Mouse (Mus musculus): ENCODE measurements at regions not wholly inside any gene's neighbourhood (a gene's known extent, or its start where the extent isn't known, plus 50 kb on each side); places are given as distances from the start of the nearest gene placed in this dataset.

DNA sequence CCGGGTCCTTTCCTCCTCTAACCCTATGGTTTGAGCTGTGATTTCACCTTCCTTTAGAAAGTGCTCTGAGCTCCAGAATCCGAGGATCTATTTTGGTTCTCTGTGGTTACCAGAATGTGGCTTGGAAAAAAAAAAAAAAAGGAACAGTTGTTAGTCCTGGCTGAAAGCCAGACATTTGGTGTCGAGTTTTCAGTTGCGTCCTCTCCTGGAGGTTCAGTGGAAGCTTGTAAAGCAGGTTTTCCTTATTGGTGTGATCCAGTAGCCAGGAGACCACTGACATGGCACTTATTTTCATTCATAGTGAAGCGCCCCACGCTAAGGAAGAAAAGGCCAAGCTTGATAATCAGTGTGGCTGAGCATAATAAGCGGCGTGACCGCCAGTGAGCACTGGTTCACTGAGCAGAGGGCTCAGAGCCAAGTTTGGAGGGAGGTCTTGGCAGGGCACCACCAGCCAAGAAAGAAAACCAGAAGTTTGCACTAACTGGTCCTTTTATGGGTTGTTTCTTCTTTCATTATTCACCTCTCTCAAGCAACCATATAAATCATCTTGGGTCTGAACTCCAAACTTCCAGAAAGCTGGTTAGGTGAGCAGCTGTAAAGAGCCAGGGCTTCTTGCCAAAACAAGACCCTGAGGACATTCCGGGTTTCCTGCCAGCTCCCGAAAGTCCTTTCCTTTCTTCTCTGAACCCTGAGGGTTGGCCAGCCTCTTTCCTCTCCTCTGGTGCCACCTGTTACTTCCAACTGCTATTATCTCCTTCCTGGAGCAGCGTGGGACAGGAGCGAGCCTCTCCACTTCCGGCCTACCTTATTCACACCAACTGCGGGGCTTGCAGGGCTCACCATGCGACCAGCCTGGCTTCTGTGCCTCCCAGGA lies 436.0 kb downstream of the Zfp704 start:
- H3K4me3 ChIP-seq (ENCODE audit: low read length): peak overlapping the region; percentile 33
- no peaks in the 10 kb centered on the region for H3K27me3 ChIP-seq (ENCODE audit: control insufficient read depth, insufficient read depth, low read length)
- 0 out of 2 replicates have a peak overlapping the region, but pooled peaks have one; percentile 31 for H3K9ac ChIP-seq (ENCODE audit: low read length)
- H3K4me2 ChIP-seq (ENCODE audit: low read depth, low read length): peak overlapping the region; percentile 53
- 18% methylated on average over 16 of the region's 16 CpGs for WGBS
- peak; percentile 60 for ATAC-seq (replicated peaks; ENCODE audit: extremely low read depth, insufficient read depth, low FRiP score)
- peaks cover 13% of the 10 kb centered on the region for H3K4me1 ChIP-seq (ENCODE audit: control insufficient read depth, insufficient read depth, low read length)
- H3K27ac ChIP-seq (ENCODE audit: low read length): peak overlapping the region; percentile 70
- H3K36me3 ChIP-seq (ENCODE audit: control insufficient read depth, insufficient read depth): no peaks in the 10 kb centered on the region
- no peaks in the 10 kb centered on the region for H3K9me3 ChIP-seq (replicated peaks; ENCODE audit: control insufficient read depth, low read length)

DNA sequence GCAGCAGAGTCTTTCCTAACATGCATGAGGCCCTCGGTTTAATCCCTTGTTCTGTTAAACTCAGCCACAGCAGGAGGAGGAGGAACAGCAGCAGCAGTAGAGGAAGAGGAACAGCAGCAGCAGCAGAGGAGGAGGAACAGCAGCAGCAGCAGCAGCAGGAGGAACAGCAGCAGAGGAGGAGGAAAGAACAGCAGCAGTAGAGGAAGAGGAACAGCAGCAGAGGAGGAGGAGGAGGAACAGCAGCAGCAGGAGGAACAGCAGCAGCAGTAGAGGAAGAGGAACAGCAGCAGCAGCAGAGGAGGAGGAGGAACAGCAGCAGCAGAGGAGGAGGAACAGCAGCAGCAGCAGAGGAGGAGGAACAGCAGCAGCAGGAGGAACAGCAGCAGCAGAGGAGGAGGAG lies 437.9 kb downstream of the Zfp704 start:
- H3K27ac ChIP-seq (ENCODE audit: low read length): no peak overlapping the region
- no peak overlapping the region for H3K9ac ChIP-seq (ENCODE audit: low read length)
- no peak overlapping the region for H3K4me2 ChIP-seq (ENCODE audit: low read depth, low read length)
- ATAC-seq (replicated peaks; ENCODE audit: extremely low read depth, insufficient read depth, low FRiP score): no peak
- no peaks in the 10 kb centered on the region for H3K9me3 ChIP-seq (replicated peaks; ENCODE audit: control insufficient read depth, low read length)
- peaks cover 13% of the 10 kb centered on the region for H3K4me1 ChIP-seq (ENCODE audit: control insufficient read depth, insufficient read depth, low read length)
- no peak overlapping the region for H3K4me3 ChIP-seq (ENCODE audit: low read length)
- WGBS: 41% methylated on average over 1 of the region's 1 CpGs
- H3K27me3 ChIP-seq (ENCODE audit: control insufficient read depth, insufficient read depth, low read length): no peaks in the 10 kb centered on the region
- no peaks in the 10 kb centered on the region for H3K36me3 ChIP-seq (ENCODE audit: control insufficient read depth, insufficient read depth)

DNA sequence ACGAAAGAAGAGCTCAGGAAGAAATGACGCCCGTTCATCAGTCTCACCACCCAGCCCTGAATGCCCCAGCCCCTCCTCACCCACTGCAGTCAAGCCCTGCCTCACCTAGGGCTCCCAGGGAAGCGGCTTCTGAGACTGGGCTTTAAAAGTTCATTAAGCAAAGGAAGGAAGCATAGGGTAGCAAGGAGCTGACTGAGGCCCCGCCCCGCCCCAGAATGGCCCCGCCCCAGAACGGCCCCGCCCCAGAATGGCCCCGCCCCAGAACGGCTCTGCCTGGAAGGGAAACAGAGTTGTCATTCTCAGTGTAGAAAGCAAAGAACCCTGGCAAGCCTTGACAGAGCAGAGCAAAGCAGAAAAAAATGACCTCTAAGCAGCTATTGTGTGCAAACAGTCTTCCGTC lies 440.9 kb downstream of the Zfp704 start:
- H3K9me3 ChIP-seq (replicated peaks; ENCODE audit: control insufficient read depth, low read length): no peaks in the 10 kb centered on the region
- peaks cover 6% of the 10 kb centered on the region for H3K4me1 ChIP-seq (ENCODE audit: control insufficient read depth, insufficient read depth, low read length)
- no peak overlapping the region for H3K4me3 ChIP-seq (ENCODE audit: low read length)
- H3K27me3 ChIP-seq (ENCODE audit: control insufficient read depth, insufficient read depth, low read length): no peaks in the 10 kb centered on the region
- no peak overlapping the region for H3K9ac ChIP-seq (ENCODE audit: low read length)
- no peak overlapping the region for H3K4me2 ChIP-seq (ENCODE audit: low read depth, low read length)
- WGBS: 48% methylated on average over 12 of the region's 12 CpGs
- ATAC-seq (replicated peaks; ENCODE audit: extremely low read depth, insufficient read depth, low FRiP score): no peak
- no peaks in the 10 kb centered on the region for H3K36me3 ChIP-seq (ENCODE audit: control insufficient read depth, insufficient read depth)
- no peak overlapping the region for H3K27ac ChIP-seq (ENCODE audit: low read length)

DNA sequence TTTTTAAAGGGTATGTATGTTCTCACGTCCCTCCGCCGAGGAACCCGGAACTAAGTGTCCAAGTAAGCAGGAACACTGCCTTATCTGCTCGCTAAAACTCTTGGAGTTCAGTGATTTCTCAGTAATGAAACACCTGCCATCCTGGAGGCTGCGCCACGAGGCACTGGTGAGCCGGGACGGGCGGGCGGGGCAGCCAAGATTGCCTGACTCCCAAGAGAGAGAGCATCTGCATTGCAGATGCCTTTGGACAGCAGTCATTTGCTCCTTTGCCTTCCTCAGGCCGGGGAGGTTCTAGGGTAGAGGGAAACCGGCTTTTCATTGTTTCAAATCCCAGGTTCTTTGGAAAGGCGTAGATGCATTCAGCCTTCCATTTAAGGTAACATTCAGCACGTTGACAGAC lies 450.8 kb downstream of the Zfp704 start:
- Histone ChIP-seq H3K27ac (ENCODE audit: low read length) (no peak overlapping the region), H3K4me3 (ENCODE audit: low read length) (no peak overlapping the region), H3K9ac (ENCODE audit: low read length) (no peak overlapping the region), H3K27me3 (ENCODE audit: control insufficient read depth, insufficient read depth, low read length) (no peaks in the 10 kb centered on the region), H3K4me1 (ENCODE audit: control insufficient read depth, insufficient read depth, low read length) (no peaks in the 10 kb centered on the region), H3K36me3 (ENCODE audit: control insufficient read depth, insufficient read depth) (no peaks in the 10 kb centered on the region), H3K9me3 (replicated peaks; ENCODE audit: control insufficient read depth, low read length) (no peaks in the 10 kb centered on the region), H3K4me2 (ENCODE audit: low read depth, low read length) (no peak overlapping the region)
- no peak for ATAC-seq (replicated peaks; ENCODE audit: extremely low read depth, insufficient read depth, low FRiP score)
- 38% methylated on average over 15 of the region's 15 CpGs for WGBS

DNA sequence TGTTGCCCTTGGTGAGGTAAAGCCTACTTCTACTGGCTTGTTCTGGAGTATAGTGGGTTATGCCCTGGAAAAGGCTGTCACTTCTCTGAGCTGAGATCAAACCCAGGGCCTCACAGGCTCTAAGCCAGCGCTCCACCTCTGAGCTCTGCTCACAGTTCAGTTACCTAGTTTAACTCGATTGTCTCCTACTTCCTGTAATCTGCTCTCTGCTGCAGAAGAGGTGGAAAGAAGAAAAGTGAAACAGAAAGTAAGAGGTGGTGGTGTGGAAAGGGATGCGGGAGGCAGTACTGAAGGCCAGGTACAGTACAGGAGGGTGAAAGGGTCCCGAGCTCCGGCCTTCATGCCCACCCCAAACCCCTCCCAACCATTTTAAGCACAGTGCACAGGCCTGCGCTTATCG lies 455.7 kb downstream of the Zfp704 start:
- H3K27me3 ChIP-seq (ENCODE audit: control insufficient read depth, insufficient read depth, low read length): no peaks in the 10 kb centered on the region
- H3K27ac ChIP-seq (ENCODE audit: low read length): no peak overlapping the region
- H3K4me3 ChIP-seq (ENCODE audit: low read length): no peak overlapping the region
- H3K9me3 ChIP-seq (replicated peaks; ENCODE audit: control insufficient read depth, low read length): no peaks in the 10 kb centered on the region
- ATAC-seq (replicated peaks; ENCODE audit: extremely low read depth, insufficient read depth, low FRiP score): no peak
- no peaks in the 10 kb centered on the region for H3K4me1 ChIP-seq (ENCODE audit: control insufficient read depth, insufficient read depth, low read length)
- H3K4me2 ChIP-seq (ENCODE audit: low read depth, low read length): no peak overlapping the region
- WGBS: 78% methylated on average over 7 of the region's 7 CpGs
- no peak overlapping the region for H3K9ac ChIP-seq (ENCODE audit: low read length)
- no peaks in the 10 kb centered on the region for H3K36me3 ChIP-seq (ENCODE audit: control insufficient read depth, insufficient read depth)

DNA sequence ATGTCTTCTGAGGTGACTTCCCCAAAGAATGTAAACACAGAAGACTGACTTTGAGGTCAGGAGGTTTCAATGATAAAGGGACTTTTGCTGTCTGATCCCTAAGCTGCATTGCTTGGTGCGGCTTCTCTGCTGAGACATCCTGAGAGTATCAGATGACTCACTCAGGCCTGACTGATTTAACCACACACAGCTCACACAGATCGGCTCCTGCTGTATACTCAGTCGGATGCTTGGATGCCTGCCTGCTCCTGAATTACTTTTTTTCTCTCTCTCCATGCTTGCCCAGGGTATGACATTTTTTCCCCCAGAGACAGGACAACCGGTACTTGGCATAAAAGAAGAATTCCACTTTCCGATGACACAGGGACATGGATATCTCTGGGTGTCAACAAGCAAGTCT lies 456.2 kb downstream of the Zfp704 start:
- H3K36me3 ChIP-seq (ENCODE audit: control insufficient read depth, insufficient read depth): no peaks in the 10 kb centered on the region
- H3K27me3 ChIP-seq (ENCODE audit: control insufficient read depth, insufficient read depth, low read length): no peaks in the 10 kb centered on the region
- no peak overlapping the region for H3K4me2 ChIP-seq (ENCODE audit: low read depth, low read length)
- H3K4me3 ChIP-seq (ENCODE audit: low read length): no peak overlapping the region
- no peak overlapping the region for H3K9ac ChIP-seq (ENCODE audit: low read length)
- H3K9me3 ChIP-seq (replicated peaks; ENCODE audit: control insufficient read depth, low read length): no peaks in the 10 kb centered on the region
- ATAC-seq (replicated peaks; ENCODE audit: extremely low read depth, insufficient read depth, low FRiP score): no peak
- 30% methylated on average over 5 of the region's 5 CpGs for WGBS
- H3K4me1 ChIP-seq (ENCODE audit: control insufficient read depth, insufficient read depth, low read length): no peaks in the 10 kb centered on the region
- no peak overlapping the region for H3K27ac ChIP-seq (ENCODE audit: low read length)

DNA sequence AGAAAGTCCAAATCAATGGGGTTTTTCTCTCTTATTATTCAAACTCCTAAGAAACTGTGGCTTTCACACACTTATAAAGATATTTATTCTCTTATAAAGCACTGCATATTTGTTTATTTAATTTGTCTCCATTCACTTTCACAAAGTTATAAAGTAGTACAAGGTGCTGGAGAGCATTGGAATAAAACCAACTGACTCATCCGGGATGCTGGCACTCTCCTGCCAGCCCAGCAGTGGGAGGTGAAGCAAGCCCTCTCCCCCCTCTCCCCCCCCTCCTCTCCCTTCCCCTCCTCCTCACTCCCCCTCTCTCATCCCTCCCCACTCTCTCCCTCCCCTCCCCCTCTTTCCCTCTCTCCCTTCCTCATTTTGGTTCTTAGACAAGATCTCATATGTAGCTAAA lies 457.6 kb downstream of the Zfp704 start:
- no peak for ATAC-seq (replicated peaks; ENCODE audit: extremely low read depth, insufficient read depth, low FRiP score)
- Histone ChIP-seq H3K9ac (ENCODE audit: low read length) (no peak overlapping the region), H3K4me2 (ENCODE audit: low read depth, low read length) (no peak overlapping the region), H3K4me1 (ENCODE audit: control insufficient read depth, insufficient read depth, low read length) (no peaks in the 10 kb centered on the region), H3K9me3 (replicated peaks; ENCODE audit: control insufficient read depth, low read length) (no peaks in the 10 kb centered on the region), H3K27ac (ENCODE audit: low read length) (no peak overlapping the region), H3K27me3 (ENCODE audit: control insufficient read depth, insufficient read depth, low read length) (no peaks in the 10 kb centered on the region), H3K4me3 (ENCODE audit: low read length) (no peak overlapping the region), H3K36me3 (ENCODE audit: control insufficient read depth, insufficient read depth) (no peaks in the 10 kb centered on the region)
- 47% methylated on average over 1 of the region's 1 CpGs for WGBS

DNA sequence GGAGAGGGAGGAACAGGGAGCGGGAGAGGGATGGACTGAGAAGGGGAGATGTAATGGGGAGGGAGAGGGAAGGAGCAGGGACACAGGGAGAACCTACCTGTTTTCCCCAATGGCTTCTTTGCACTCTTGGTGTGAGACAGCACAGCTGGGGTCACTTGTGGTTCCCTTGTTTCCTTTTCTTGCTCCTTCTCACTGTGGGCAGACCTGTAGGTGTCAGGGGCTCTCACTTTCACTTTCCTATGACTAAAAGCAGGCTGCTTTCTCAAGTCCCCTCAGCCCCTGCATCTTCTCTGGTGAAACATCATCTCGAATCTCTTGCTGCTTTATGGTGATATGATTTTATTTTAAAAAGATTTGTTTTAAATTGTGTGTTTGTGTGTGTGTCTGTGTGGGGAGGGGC lies 458.3 kb downstream of the Zfp704 start:
- no peak for ATAC-seq (replicated peaks; ENCODE audit: extremely low read depth, insufficient read depth, low FRiP score)
- H3K4me1 ChIP-seq (ENCODE audit: control insufficient read depth, insufficient read depth, low read length): no peaks in the 10 kb centered on the region
- H3K9ac ChIP-seq (ENCODE audit: low read length): no peak overlapping the region
- no peak overlapping the region for H3K4me2 ChIP-seq (ENCODE audit: low read depth, low read length)
- H3K27ac ChIP-seq (ENCODE audit: low read length): no peak overlapping the region
- H3K27me3 ChIP-seq (ENCODE audit: control insufficient read depth, insufficient read depth, low read length): no peaks in the 10 kb centered on the region
- no peaks in the 10 kb centered on the region for H3K36me3 ChIP-seq (ENCODE audit: control insufficient read depth, insufficient read depth)
- no peaks in the 10 kb centered on the region for H3K9me3 ChIP-seq (replicated peaks; ENCODE audit: control insufficient read depth, low read length)
- WGBS: 42% methylated on average over 2 of the region's 2 CpGs
- no peak overlapping the region for H3K4me3 ChIP-seq (ENCODE audit: low read length)

DNA sequence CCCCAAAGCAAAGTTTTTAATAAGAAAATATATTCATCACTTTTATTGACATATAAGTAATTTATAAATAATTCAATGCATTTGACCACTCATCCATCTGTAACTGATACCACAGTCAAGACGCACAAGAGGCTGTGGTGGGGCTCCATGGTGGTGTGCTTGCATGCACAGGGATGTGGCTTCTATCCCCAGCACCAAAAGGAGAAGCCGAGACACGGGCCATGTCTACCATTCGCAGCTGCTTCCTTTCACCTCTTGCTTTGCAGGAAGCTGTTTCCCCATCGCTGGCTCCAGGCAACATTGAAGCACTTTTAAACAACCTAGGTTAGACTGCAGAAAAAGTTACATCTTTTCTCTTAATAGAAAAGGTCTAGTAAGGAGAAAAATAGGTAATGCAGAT lies 461.3 kb downstream of the Zfp704 start:
- Histone ChIP-seq H3K27ac (ENCODE audit: low read length) (no peak overlapping the region), H3K4me2 (ENCODE audit: low read depth, low read length) (no peak overlapping the region), H3K9ac (ENCODE audit: low read length) (no peak overlapping the region), H3K36me3 (ENCODE audit: control insufficient read depth, insufficient read depth) (no peaks in the 10 kb centered on the region), H3K27me3 (ENCODE audit: control insufficient read depth, insufficient read depth, low read length) (no peaks in the 10 kb centered on the region), H3K9me3 (replicated peaks; ENCODE audit: control insufficient read depth, low read length) (peaks cover 3% of the 10 kb centered on the region; the same call in 1 of the 2 replicates), H3K4me1 (ENCODE audit: control insufficient read depth, insufficient read depth, low read length) (no peaks in the 10 kb centered on the region), H3K4me3 (ENCODE audit: low read length) (no peak overlapping the region)
- no peak for ATAC-seq (replicated peaks; ENCODE audit: extremely low read depth, insufficient read depth, low FRiP score)
- WGBS: 75% methylated on average over 5 of the region's 5 CpGs
